46 mouse cellular contexts compared by ENCODE assay signal in genomic region chr10:129400892-129401291, GRCm38 (mm10). TPM values are rescaled to one million over a fixed set of nuclear protein-coding genes. Genes with fewer than 3 reads are reported as not detected.
"Had no signal": no experiment of that assay in that cellular context is flagged by ENCODE, and none has a peak within 500 bp of the region (broad histone marks: within the 10 kb centered on the region; RNA-seq: fewer than 3 reads in every experiment).

No protein-coding gene starts in this region.

- H3K27me3 ChIP-seq: limb, embryonic 12.5 days; limb, embryonic 13.5 days; limb, embryonic 15.5 days; liver, embryonic 12.5 days; liver, embryonic 13.5 days; liver, embryonic 15.5 days; lung, embryonic 15.5 days; megakaryocyte, embryonic 14.5 days; midbrain, embryonic 12.5 days; midbrain, embryonic 13.5 days; midbrain, embryonic 15.5 days; neural tube, embryonic 12.5 days; neural tube, embryonic 13.5 days had no signal

- H3K27ac ChIP-seq: limb, embryonic 10.5 days; limb, embryonic 12.5 days; limb, embryonic 13.5 days; limb, embryonic 15.5 days; liver, embryonic 12.5 days; liver, embryonic 13.5 days; liver, embryonic 14.5 days; liver, embryonic 15.5 days; lung, embryonic 15.5 days; macrophage; midbrain, embryonic 10.5 days; midbrain, embryonic 12.5 days; midbrain, embryonic 13.5 days; midbrain, embryonic 15.5 days; neural tube, embryonic 12.5 days; neural tube, embryonic 13.5 days had no signal

- ATAC-seq: liver, embryonic 12.5 days; liver, postnatal 0 days; lung, postnatal 0 days; midbrain, embryonic 13.5 days; midbrain, embryonic 15.5 days; midbrain, embryonic 16.5 days had no signal

- H3K9me3 ChIP-seq: limb, embryonic 10.5 days; limb, embryonic 12.5 days; limb, embryonic 13.5 days; limb, embryonic 15.5 days; lung, embryonic 15.5 days; midbrain, embryonic 10.5 days; midbrain, embryonic 12.5 days; midbrain, embryonic 13.5 days; midbrain, embryonic 15.5 days; neural tube, embryonic 12.5 days; neural tube, embryonic 13.5 days had no signal

- DNase-seq: left cerebral cortex, postnatal 4 days; liver; liver, embryonic 13.5 days; liver, postnatal 0 days; lung, adult 18-20 months; lung, adult 2 months; lung, embryonic 14.5 days; lung, postnatal 10 days; lung, postnatal 14 days; lung, postnatal 36 days; lung, postnatal 4 days had no signal

- H3K4me1 ChIP-seq: limb, embryonic 10.5 days; limb, embryonic 12.5 days; limb, embryonic 13.5 days; limb, embryonic 15.5 days; liver, embryonic 12.5 days; liver, embryonic 13.5 days; liver, embryonic 15.5 days; lung, embryonic 15.5 days; megakaryocyte, embryonic 14.5 days; midbrain, embryonic 10.5 days; midbrain, embryonic 12.5 days; midbrain, embryonic 13.5 days; midbrain, embryonic 15.5 days; neural tube, embryonic 12.5 days; neural tube, embryonic 13.5 days had no signal

- H3K36me3 ChIP-seq: limb, embryonic 10.5 days; limb, embryonic 12.5 days; limb, embryonic 13.5 days; limb, embryonic 15.5 days; liver, embryonic 12.5 days; liver, embryonic 13.5 days; liver, embryonic 15.5 days; lung, embryonic 15.5 days; midbrain, embryonic 10.5 days; midbrain, embryonic 12.5 days; midbrain, embryonic 13.5 days; midbrain, embryonic 15.5 days; neural tube, embryonic 12.5 days; neural tube, embryonic 13.5 days had no signal

- H3K9ac ChIP-seq: limb, embryonic 12.5 days; limb, embryonic 13.5 days; limb, embryonic 15.5 days; liver, embryonic 12.5 days; liver, embryonic 13.5 days; liver, embryonic 14.5 days; liver, embryonic 15.5 days; liver, postnatal 0 days; lung, embryonic 14.5 days; lung, embryonic 15.5 days; midbrain, embryonic 12.5 days; midbrain, embryonic 13.5 days; midbrain, embryonic 15.5 days; neural tube, embryonic 12.5 days; neural tube, embryonic 13.5 days had no signal

- H3K4me2 ChIP-seq: limb, embryonic 12.5 days; limb, embryonic 13.5 days; limb, embryonic 15.5 days; liver, embryonic 11.5 days; liver, embryonic 12.5 days; liver, embryonic 13.5 days; liver, embryonic 15.5 days; lung, embryonic 14.5 days; lung, embryonic 15.5 days; midbrain, embryonic 11.5 days; midbrain, embryonic 12.5 days; midbrain, embryonic 13.5 days; midbrain, embryonic 15.5 days; neural tube, embryonic 12.5 days; neural tube, embryonic 13.5 days had no signal

- H3K4me3 ChIP-seq: limb, embryonic 10.5 days; limb, embryonic 12.5 days; limb, embryonic 13.5 days; limb, embryonic 15.5 days; liver, embryonic 12.5 days; liver, embryonic 13.5 days; liver, embryonic 15.5 days; lung, embryonic 15.5 days; megakaryocyte, embryonic 14.5 days; midbrain, embryonic 10.5 days; midbrain, embryonic 12.5 days; midbrain, embryonic 13.5 days; midbrain, embryonic 15.5 days; myocyte; neural tube, embryonic 12.5 days; neural tube, embryonic 13.5 days had no signal

RNA-seq across cellular contexts. Expression of gene Olfr785, which starts 4.3 kb away (rescaled TPM):
- total RNA-seq: left cerebral cortex, postnatal 10 days; left cerebral cortex, postnatal 14 days; left cerebral cortex, postnatal 25 days; left cerebral cortex, postnatal 36 days; left cerebral cortex, postnatal 4 days; liver, adult 2 months; megakaryocyte progenitor cell, adult 5-6 weeks; megakaryocyte, adult 5-6 weeks; megakaryocyte-erythroid progenitor cell, adult 5-6 weeks; monocyte, adult 5-6 weeks had no signal
- polyA plus RNA-seq: limb, embryonic 10.5 days; limb, embryonic 11.5 days; limb, embryonic 12.5 days; limb, embryonic 13.5 days; limb, embryonic 14.5 days; limb, embryonic 15.5 days; liver, adult 2 months; liver, embryonic 11.5 days; liver, embryonic 12.5 days; liver, embryonic 13.5 days; liver, embryonic 14.5 days; liver, embryonic 15.5 days; liver, embryonic 16.5 days; liver, postnatal 0 days; lung, adult 2 months; lung, embryonic 14.5 days; lung, embryonic 15.5 days; lung, embryonic 16.5 days; lung, postnatal 0 days; macrophage; midbrain, embryonic 10.5 days; midbrain, embryonic 11.5 days; midbrain, embryonic 12.5 days; midbrain, embryonic 13.5 days; midbrain, embryonic 15.5 days; midbrain, embryonic 16.5 days; myocyte; neural tube, embryonic 11.5 days; neural tube, embryonic 12.5 days; neural tube, embryonic 13.5 days had no signal

RNA-seq across cellular contexts. Expression of gene Olfr784, which starts 17.0 kb away (rescaled TPM):
- total RNA-seq: monocyte, adult 5-6 weeks had no signal
- polyA plus RNA-seq: liver, adult 2 months; liver, embryonic 12.5 days; liver, embryonic 15.5 days; liver, embryonic 16.5 days; liver, postnatal 0 days; lung, postnatal 0 days; macrophage; midbrain, embryonic 10.5 days; midbrain, embryonic 12.5 days; midbrain, embryonic 13.5 days had no signal

RNA-seq across cellular contexts. Expression of gene Olfr786, which starts 26.2 kb away (rescaled TPM):
- total RNA-seq: left cerebral cortex, postnatal 10 days; left cerebral cortex, postnatal 14 days; left cerebral cortex, postnatal 25 days; left cerebral cortex, postnatal 36 days; left cerebral cortex, postnatal 4 days; liver, adult 2 months; megakaryocyte progenitor cell, adult 5-6 weeks; megakaryocyte, adult 5-6 weeks; megakaryocyte-erythroid progenitor cell, adult 5-6 weeks; monocyte, adult 5-6 weeks had no signal
- polyA plus RNA-seq: limb, embryonic 10.5 days; limb, embryonic 11.5 days; limb, embryonic 12.5 days; limb, embryonic 13.5 days; limb, embryonic 14.5 days; limb, embryonic 15.5 days; liver, adult 2 months; liver, embryonic 11.5 days; liver, embryonic 12.5 days; liver, embryonic 13.5 days; liver, embryonic 14.5 days; liver, embryonic 15.5 days; liver, embryonic 16.5 days; liver, postnatal 0 days; lung, adult 2 months; lung, embryonic 14.5 days; lung, embryonic 15.5 days; lung, embryonic 16.5 days; lung, postnatal 0 days; macrophage; midbrain, embryonic 10.5 days; midbrain, embryonic 11.5 days; midbrain, embryonic 12.5 days; midbrain, embryonic 13.5 days; midbrain, embryonic 15.5 days; midbrain, embryonic 16.5 days; myocyte; neural tube, embryonic 11.5 days; neural tube, embryonic 12.5 days; neural tube, embryonic 13.5 days had no signal

RNA-seq across cellular contexts. Expression of gene Olfr782, which starts 52.2 kb away (rescaled TPM):
- total RNA-seq: left cerebral cortex, postnatal 10 days; left cerebral cortex, postnatal 14 days; left cerebral cortex, postnatal 25 days; left cerebral cortex, postnatal 36 days; left cerebral cortex, postnatal 4 days; liver, adult 2 months; megakaryocyte progenitor cell, adult 5-6 weeks; megakaryocyte, adult 5-6 weeks; megakaryocyte-erythroid progenitor cell, adult 5-6 weeks; monocyte, adult 5-6 weeks had no signal
- polyA plus RNA-seq: limb, embryonic 10.5 days; limb, embryonic 11.5 days; limb, embryonic 12.5 days; limb, embryonic 13.5 days; limb, embryonic 14.5 days; limb, embryonic 15.5 days; liver, adult 2 months; liver, embryonic 11.5 days; liver, embryonic 12.5 days; liver, embryonic 13.5 days; liver, embryonic 14.5 days; liver, embryonic 15.5 days; liver, embryonic 16.5 days; liver, postnatal 0 days; lung, adult 2 months; lung, embryonic 14.5 days; lung, embryonic 15.5 days; lung, embryonic 16.5 days; lung, postnatal 0 days; macrophage; midbrain, embryonic 10.5 days; midbrain, embryonic 11.5 days; midbrain, embryonic 12.5 days; midbrain, embryonic 13.5 days; midbrain, embryonic 15.5 days; midbrain, embryonic 16.5 days; myocyte; neural tube, embryonic 11.5 days; neural tube, embryonic 12.5 days; neural tube, embryonic 13.5 days had no signal
